Mouse (Mus musculus) heart, postnatal 14 days (tissue): Measurements from ENCODE around the gene Cdk14. TPM values are rescaled to one million over a fixed set of nuclear protein-coding genes. Genes with fewer than 3 reads are reported as not detected.
A peak's percentile ranks its signal among the peaks of the same experiment; 100 is the strongest.

Experiments used
- DNase-seq, 2 experiments: peaks; one replicate each; pipeline ENCODE4 v3.0.0; 2021 to 2022
- intact Hi-C: fragments of 180-260 bp; cut with DNase I; formaldehyde crosslinking; loops from one replicate; pipeline ENCODE4 v1.15.1; 2025
- microRNA-seq, 2 experiments: library from miRNA; unstranded; fragments of <30 nt; microRNA quantifications; one replicate each; pipeline ENCODE4 v1.2.0; 2021 to 2022
- total RNA-seq, 2 experiments: library from RNA; stranded (reverse); gene quantifications; 2 replicates each; pipeline ENCODE4 v1.2.3; 2021

Gene Cdk14
- total RNA-seq, 2 experiments from 2014 or later: 13.4 to 14.6 TPM

- intact Hi-C loops: no loop called here
- DNase-seq: no peak
These were observed 653.4 kb downstream of the Cdk14 start for GRCm38 (mm10) chr5:4766719-4767118.

- no peak for DNase-seq
- intact Hi-C loops: no loop called here
These were observed 658.2 kb downstream of the Cdk14 start for GRCm38 (mm10) chr5:4761891-4762290.

GRCm38 (mm10) chr5:4758331-4759080, 661.6 kb downstream of the Cdk14 start:
- intact Hi-C loops: loop anchor here (10.0 kb wide), 4 partner anchors 156 to 564 kb away; partner anchors contain the start of gene Mterf1b
- no peak for DNase-seq

- intact Hi-C loops: loop anchor here (10.0 kb wide), 4 partner anchors 157 to 563 kb away; partner anchors contain the start of gene Mterf1b
- peak; percentile 92 to 93 for DNase-seq
These were observed 662.2 kb downstream of the Cdk14 start, which contains the start of gene Fzd1 for GRCm38 (mm10) chr5:4757902-4758301. Gene Fzd1 (minus strand): TSS chr5:4758035.

- DNase-seq: peak; percentile 75
- intact Hi-C loops: loop anchor here (10.0 kb wide), 4 partner anchors 158 to 562 kb away; partner anchors contain the start of gene Mterf1b
These were observed 663.0 kb downstream of the Cdk14 start for GRCm38 (mm10) chr5:4756871-4757711.

- intact Hi-C loops: loop anchor here (10.0 kb wide), 4 partner anchors 159 to 561 kb away; partner anchors contain the start of gene Mterf1b
- peak; percentile 15 to 23 for DNase-seq
These were observed 664.0 kb downstream of the Cdk14 start for GRCm38 (mm10) chr5:4756001-4756681.

- intact Hi-C loops: loop anchor here (10.0 kb wide), 4 partner anchors 159 to 561 kb away; partner anchors contain the start of gene Mterf1b
- no peak for DNase-seq
These were observed 664.8 kb downstream of the Cdk14 start for GRCm38 (mm10) chr5:4755326-4755725.

- intact Hi-C loops: loop anchor here (10.0 kb wide), 4 partner anchors 160 to 560 kb away; partner anchors contain the start of gene Mterf1b
- DNase-seq: peak in 1 of 2 experiments; percentile 5
These were observed 665.3 kb downstream of the Cdk14 start for GRCm38 (mm10) chr5:4754701-4755281.

Small RNA genes lying within 50 kb of the gene (microRNA-seq; reads per million reads assigned to microRNA genes)
- gene Gm25037 (0 reads per million in 2 experiments), gene Gm44483 (0 reads per million in 2 experiments)

Other genes with a start within 250 kb of the Cdk14 start
- gene 1700015F17Rik, start 58.8 kb upstream of the Cdk14 start, total RNA-seq: not detected
- 10 to 100 TPM; 17.7 to 18.5 TPM for gene Cldn12, start 94.6 kb upstream of the Cdk14 start, total RNA-seq
- gene Gtpbp10, start 139.2 kb upstream of the Cdk14 start, total RNA-seq: 1 to 10 TPM; 8.4 to 9.5 TPM
- not detected for gene Gm8773, start 153.5 kb upstream of the Cdk14 start, total RNA-seq
- 1 to 10 TPM in 1 of 2 experiments, under 1 TPM in 1; 0.80 to 1.7 TPM for gene Cfap69, start 243.9 kb upstream of the Cdk14 start, total RNA-seq